ENCODE assay signal across 21 mouse cellular contexts in genomic region chr1:82785546-82785945, GRCm38 (mm10). TPM values are rescaled to one million over a fixed set of nuclear protein-coding genes. Genes with fewer than 3 reads are reported as not detected.
A peak's percentile ranks its signal among the peaks of the same experiment; 100 is the strongest.
DNase-seq lines count a peak whose midpoint lies in the region; ATAC-seq lines count a peak whose summit lies in the region.
"Had no signal": no experiment of that assay in that cellular context is flagged by ENCODE, and none has a peak within 500 bp of the region (broad histone marks: within the 10 kb centered on the region; RNA-seq: fewer than 3 reads in every experiment).

No protein-coding gene starts in this region.

- no peak overlapping the region for H3K4me3 ChIP-seq in limb, embryonic 15.5 days
- H3K4me3 ChIP-seq: hindbrain, embryonic 12.5 days; myocyte had no signal

- 50% methylated on average over 6 of the region's 6 CpGs for WGBS in limb, embryonic 15.5 days

- no peaks in the 10 kb centered on the region for H3K36me3 ChIP-seq in limb, embryonic 15.5 days
- H3K36me3 ChIP-seq: hindbrain, embryonic 12.5 days had no signal

- peak; percentile 26 for DNase-seq in gastrocnemius, adult 18-20 months (ENCODE audit: low spot score)
- DNase-seq in gastrocnemius, postnatal 10 days = no peak
- DNase-seq in 3T3-L1 (ENCODE audit: low read depth, low spot score) = peak; percentile 67
- DNase-seq in lung, postnatal 10 days = peak; percentile 68
- DNase-seq in adrenal gland, postnatal 25 days = no peak
- no peak for DNase-seq in adrenal gland, adult (ENCODE audit: inconsistent age in 2 of 2, low spot score in 1 of 2)
- DNase-seq in thymus, postnatal 25 days = no peak
- DNase-seq: cerebellum, adult 18-20 months; forebrain, postnatal 0 days; kidney, adult 18-20 months; right cerebral cortex, postnatal 14 days; thymus, postnatal 14 days had no signal

- no peak overlapping the region for H3K9ac ChIP-seq in limb, embryonic 15.5 days
- H3K9ac ChIP-seq: forebrain, postnatal 0 days; hindbrain, embryonic 12.5 days had no signal

- no peak overlapping the region for H3K4me2 ChIP-seq in limb, embryonic 15.5 days
- H3K4me2 ChIP-seq: hindbrain, embryonic 12.5 days; midbrain, embryonic 11.5 days had no signal

- peaks cover 12% of the 10 kb centered on the region for H3K4me1 ChIP-seq in limb, embryonic 15.5 days
- H3K4me1 ChIP-seq: hindbrain, embryonic 12.5 days had no signal

- H3K27me3 ChIP-seq in limb, embryonic 15.5 days = no peaks in the 10 kb centered on the region
- H3K27me3 ChIP-seq: hindbrain, embryonic 12.5 days had no signal

- no peak overlapping the region for H3K27ac ChIP-seq in limb, embryonic 15.5 days
- H3K27ac ChIP-seq: hindbrain, embryonic 12.5 days had no signal

- no peaks in the 10 kb centered on the region for H3K9me3 ChIP-seq in limb, embryonic 15.5 days
- H3K9me3 ChIP-seq: hindbrain, embryonic 12.5 days had no signal

- 0 out of 2 replicates have a peak, but pooled peaks have one; percentile 10 for ATAC-seq in limb, embryonic 15.5 days (ENCODE audit: insufficient number of reproducible peaks, low FRiP score, low TSS enrichment, low read depth)
- ATAC-seq: forebrain, postnatal 0 days had no signal

RNA-seq across cellular contexts. Expression of gene Gm47791, which starts 14.5 kb away (rescaled TPM):
- not detected for total RNA-seq in gastrocnemius, adult 18-20 months (2021)
- total RNA-seq in gastrocnemius, postnatal 10 days (2021) = not detected
- polyA plus RNA-seq in limb, embryonic 15.5 days (2015; fragmentation: Nextera tagmentation; extraction: Ambion mirVana) = not detected in 2 replicates
- not detected in 2 replicates for total RNA-seq in adrenal gland, postnatal 25 days (2021)
- total RNA-seq: ES-E14; forebrain, postnatal 0 days; liver, adult 2 months had no signal
- polyA plus RNA-seq: forebrain, postnatal 0 days; gonadal fat pad, adult 2 months; heart, embryonic 14.5 days; hindbrain, embryonic 12.5 days; large intestine, adult 2 months; liver, adult 2 months; midbrain, embryonic 11.5 days; myocyte had no signal

RNA-seq across cellular contexts. Expression of gene Tm4sf20, which starts 17.3 kb away (rescaled TPM):
- not detected for total RNA-seq in gastrocnemius, adult 18-20 months (2021)
- total RNA-seq in gastrocnemius, postnatal 10 days (2021) = not detected
- 0.11 TPM in 1 of 2 replicates, not detected in the other for polyA plus RNA-seq in limb, embryonic 15.5 days (2015; fragmentation: Nextera tagmentation; extraction: Ambion mirVana)
- total RNA-seq in adrenal gland, postnatal 25 days (2021) = not detected in 2 replicates
- total RNA-seq: ES-E14; forebrain, postnatal 0 days; liver, adult 2 months had no signal
- polyA plus RNA-seq: forebrain, postnatal 0 days; gonadal fat pad, adult 2 months; heart, embryonic 14.5 days; hindbrain, embryonic 12.5 days; liver, adult 2 months; myocyte had no signal

RNA-seq across cellular contexts. Expression of gene Agfg1, which starts 53.7 kb away (rescaled TPM):
- 10 to 100 TPM; 20.4 to 23.4 TPM for total RNA-seq in gastrocnemius, adult 18-20 months (2021)
- total RNA-seq in gastrocnemius, postnatal 10 days (2021) = 10 to 100 TPM; 27.0 to 29.4 TPM
- polyA plus RNA-seq in limb, embryonic 15.5 days (2015; fragmentation: Nextera tagmentation; extraction: Ambion mirVana) = 19.3 and 25.7 TPM in 2 replicates
- 56.4 and 58.6 TPM in 2 replicates for total RNA-seq in adrenal gland, postnatal 25 days (2021)

Comparison
In these comparisons a context has a peak if more than half of its experiments do, and no peak if none do; other contexts are left out.
1. DNase-seq: peak in gastrocnemius, adult 18-20 months (single experiment), 3T3-L1 (single experiment) and lung, postnatal 10 days (single experiment); none in gastrocnemius, postnatal 10 days (single experiment), adrenal gland, postnatal 25 days (single experiment), adrenal gland, adult (0 of 2) and thymus, postnatal 25 days (single experiment).